ENCODE assay signal across 19 mouse cellular contexts in genomic region chr4:153951692-153952091, GRCm38 (mm10). TPM values are rescaled to one million over a fixed set of nuclear protein-coding genes. Genes with fewer than 3 reads are reported as not detected.
DNase-seq lines count a peak whose midpoint lies in the region; ATAC-seq and TF ChIP-seq lines count a peak whose summit lies in the region.
"Had no signal": no experiment of that assay in that cellular context is flagged by ENCODE, and none has a peak within 500 bp of the region (broad histone marks: within the 10 kb centered on the region; RNA-seq: fewer than 3 reads in every experiment).

No protein-coding gene starts in this region.

- TF ChIP-seq POLR2A in brain, embryonic 14.5 days (IDR thresholded peaks at IDR 0.05; ENCODE audit: borderline replicate concordance, extremely low read depth, insufficient read depth, insufficient read length, poor library complexity, severe bottlenecking), result no peak

- peak; percentile 49 for ATAC-seq in midbrain, embryonic 11.5 days (ENCODE audit: low FRiP score)
- no peak for ATAC-seq in midbrain, postnatal 0 days (ENCODE audit: low FRiP score)
- ATAC-seq in forebrain, embryonic 16.5 days, result peak; percentile 34; the same call in 1 of the 2 replicates
- ATAC-seq: CD4-positive, CD25-positive, alpha-beta regulatory T cell, adult 4 months; intestine, postnatal 0 days; liver, postnatal 0 days had no signal

- WGBS in midbrain, embryonic 11.5 days, result 46% methylated on average over 5 of the region's 5 CpGs
- WGBS in midbrain, postnatal 0 days, result 18% methylated on average over 5 of the region's 5 CpGs
- 20% methylated on average over 5 of the region's 5 CpGs for WGBS in forebrain, embryonic 16.5 days

- no peak overlapping the region for H3K9ac ChIP-seq in midbrain, embryonic 11.5 days (ENCODE audit: low read length)
- H3K9ac ChIP-seq in midbrain, postnatal 0 days (replicated peaks; ENCODE audit: low read length, poor library complexity, severe bottlenecking), result no peak overlapping the region
- no peak overlapping the region for H3K9ac ChIP-seq in forebrain, embryonic 16.5 days (replicated peaks; ENCODE audit: low read depth, low read length)
- H3K9ac ChIP-seq: limb, embryonic 15.5 days; liver, postnatal 0 days had no signal

- no peaks in the 10 kb centered on the region; the same call in 1 of the 2 replicates for H3K4me1 ChIP-seq in midbrain, embryonic 11.5 days (ENCODE audit: control insufficient read depth, insufficient read depth, low read length)
- no peaks in the 10 kb centered on the region for H3K4me1 ChIP-seq in midbrain, postnatal 0 days (ENCODE audit: insufficient read depth, low read length)
- H3K4me1 ChIP-seq in forebrain, embryonic 16.5 days (replicated peaks; ENCODE audit: control insufficient read depth, insufficient read depth, low read length), result peaks cover 10% of the 10 kb centered on the region; the same call in 1 of the 2 replicates

- no peaks in the 10 kb centered on the region for H3K27me3 ChIP-seq in midbrain, embryonic 11.5 days (ENCODE audit: control insufficient read depth, insufficient read depth, low read length)
- peaks cover 6% of the 10 kb centered on the region; the same call in 1 of the 2 replicates for H3K27me3 ChIP-seq in midbrain, postnatal 0 days (ENCODE audit: insufficient read depth, low read length)
- peaks cover 8% of the 10 kb centered on the region; the same call in 1 of the 2 replicates for H3K27me3 ChIP-seq in forebrain, embryonic 16.5 days (replicated peaks; ENCODE audit: control insufficient read depth, insufficient read depth, low read length)

- no peak overlapping the region for H3K4me2 ChIP-seq in midbrain, embryonic 11.5 days
- no peak overlapping the region for H3K4me2 ChIP-seq in midbrain, postnatal 0 days (ENCODE audit: low read depth, low read length, poor library complexity, severe bottlenecking)
- H3K4me2 ChIP-seq in forebrain, embryonic 16.5 days (ENCODE audit: low read length), result no peak overlapping the region
- H3K4me2 ChIP-seq: limb, embryonic 15.5 days had no signal

- no peaks in the 10 kb centered on the region for H3K9me3 ChIP-seq in midbrain, embryonic 11.5 days (ENCODE audit: control insufficient read depth, low read length)
- H3K9me3 ChIP-seq in midbrain, postnatal 0 days (ENCODE audit: low read length), result no peaks in the 10 kb centered on the region
- no peaks in the 10 kb centered on the region for H3K9me3 ChIP-seq in forebrain, embryonic 16.5 days (ENCODE audit: control insufficient read depth, low read length)
- H3K9me3 ChIP-seq: G1E; limb, embryonic 15.5 days had no signal

- H3K27ac ChIP-seq in midbrain, embryonic 11.5 days (ENCODE audit: low read depth, low read length), result no peak overlapping the region
- H3K27ac ChIP-seq in midbrain, postnatal 0 days (ENCODE audit: low read depth, low read length), result no peak overlapping the region
- peak overlapping the region; percentile 47; the same call in 1 of the 2 replicates for H3K27ac ChIP-seq in forebrain, embryonic 16.5 days (ENCODE audit: low read length)

- peak; percentile 26 for DNase-seq in embryo, embryonic 10.5 days (ENCODE audit: low spot score)
- DNase-seq in embryo, embryonic 10 days (ENCODE audit: low spot score), result no peak
- peak; percentile 53 for DNase-seq in midbrain, embryonic 11.5 days (ENCODE audit: low spot score, missing footprints)
- no peak for DNase-seq in midbrain, postnatal 0 days (ENCODE audit: low spot score)
- peak; percentile 61 for DNase-seq in brain, embryonic 14.5 days (ENCODE audit: low read depth)
- DNase-seq in spleen, postnatal 36 days (ENCODE audit: low spot score in 2 of 2), result no peak
- DNase-seq in adrenal gland, postnatal 14 days, result no peak
- DNase-seq: cerebellum, postnatal 10 days; gastrocnemius, postnatal 10 days; heart, adult 18-20 months; kidney, postnatal 36 days; layer of hippocampus, adult 9-11 months; liver, postnatal 0 days; thymus, postnatal 4 days had no signal

- no peaks in the 10 kb centered on the region for H3K36me3 ChIP-seq in midbrain, embryonic 11.5 days (ENCODE audit: control insufficient read depth, insufficient read depth, low read length)
- H3K36me3 ChIP-seq in midbrain, postnatal 0 days (ENCODE audit: insufficient read depth, low read length), result no peaks in the 10 kb centered on the region
- H3K36me3 ChIP-seq in forebrain, embryonic 16.5 days (ENCODE audit: control insufficient read depth, insufficient read depth), result no peaks in the 10 kb centered on the region
- H3K36me3 ChIP-seq: G1E; limb, embryonic 15.5 days had no signal

- no peak for TF ChIP-seq CTCF in midbrain, postnatal 0 days (IDR thresholded peaks at IDR 0.05)
- TF ChIP-seq CTCF in brain, embryonic 14.5 days (IDR thresholded peaks at IDR 0.05; ENCODE audit: borderline replicate concordance, extremely low read depth, insufficient read depth, insufficient read length), result no peak

- no peak overlapping the region for H3K4me3 ChIP-seq in midbrain, embryonic 11.5 days (ENCODE audit: low read depth, low read length)
- no peak overlapping the region for H3K4me3 ChIP-seq in midbrain, postnatal 0 days (ENCODE audit: low read depth, low read length)
- no peak overlapping the region for H3K4me3 ChIP-seq in forebrain, embryonic 16.5 days (replicated peaks; ENCODE audit: low read length)
- H3K4me3 ChIP-seq: limb, embryonic 15.5 days had no signal

RNA-seq across cellular contexts. Expression of gene A430005L14Rik, which starts 5.3 kb away (rescaled TPM):
- 124 and 128 TPM in 2 replicates for polyA plus RNA-seq in midbrain, embryonic 11.5 days (2014; fragmentation: Nextera tagmentation; extraction: Ambion mirVana)
- total RNA-seq in midbrain, postnatal 0 days (2014; rRNA removed), result 31.3 and 38.4 TPM in 2 replicates
- polyA plus RNA-seq in midbrain, postnatal 0 days (2015; fragmentation: Nextera tagmentation; extraction: Ambion mirVana), result 46.1 and 50.4 TPM in 2 replicates
- polyA plus RNA-seq in brain, embryonic 14.5 days (2012; rRNA removed), result 40.0 and 49.1 TPM in 2 replicates
- 62.1 and 66.1 TPM in 2 replicates for polyA plus RNA-seq in forebrain, embryonic 16.5 days (2015; fragmentation: Nextera tagmentation; extraction: Ambion mirVana)
- total RNA-seq in adrenal gland, postnatal 14 days (2021), result 19.4 and 19.5 TPM in 2 replicates

RNA-seq across cellular contexts. Expression of gene Dffb, which starts 23.2 kb away (rescaled TPM):
- 10.5 and 12.0 TPM in 2 replicates for polyA plus RNA-seq in midbrain, embryonic 11.5 days (2014; fragmentation: Nextera tagmentation; extraction: Ambion mirVana)
- total RNA-seq in midbrain, postnatal 0 days (2014; rRNA removed), result 19.8 and 20.8 TPM in 2 replicates
- 9.7 and 10.1 TPM in 2 replicates for polyA plus RNA-seq in midbrain, postnatal 0 days (2015; fragmentation: Nextera tagmentation; extraction: Ambion mirVana)
- 18.6 and 23.1 TPM in 2 replicates for polyA plus RNA-seq in brain, embryonic 14.5 days (2012; rRNA removed)
- polyA plus RNA-seq in forebrain, embryonic 16.5 days (2015; fragmentation: Nextera tagmentation; extraction: Ambion mirVana), result 12.3 and 13.1 TPM in 2 replicates
- 4.3 and 7.4 TPM in 2 replicates for total RNA-seq in adrenal gland, postnatal 14 days (2021)

RNA-seq across cellular contexts. Expression of gene Cep104, which starts 23.3 kb away (rescaled TPM):
- polyA plus RNA-seq in midbrain, embryonic 11.5 days (2014; fragmentation: Nextera tagmentation; extraction: Ambion mirVana), result 18.7 and 19.0 TPM in 2 replicates
- total RNA-seq in midbrain, postnatal 0 days (2014; rRNA removed), result 9.6 and 11.6 TPM in 2 replicates
- polyA plus RNA-seq in midbrain, postnatal 0 days (2015; fragmentation: Nextera tagmentation; extraction: Ambion mirVana), result 11.7 and 12.0 TPM in 2 replicates
- 14.3 and 19.1 TPM in 2 replicates for polyA plus RNA-seq in brain, embryonic 14.5 days (2012; rRNA removed)
- 21.1 and 23.5 TPM in 2 replicates for polyA plus RNA-seq in forebrain, embryonic 16.5 days (2015; fragmentation: Nextera tagmentation; extraction: Ambion mirVana)
- total RNA-seq in adrenal gland, postnatal 14 days (2021), result 22.3 and 24.8 TPM in 2 replicates

RNA-seq across cellular contexts. Expression of gene Lrrc47, which starts 59.8 kb away (rescaled TPM):
- polyA plus RNA-seq in midbrain, embryonic 11.5 days (2014; fragmentation: Nextera tagmentation; extraction: Ambion mirVana), result 10.9 and 13.7 TPM in 2 replicates
- total RNA-seq in midbrain, postnatal 0 days (2014; rRNA removed), result 24.9 and 28.1 TPM in 2 replicates
- 15.8 and 22.6 TPM in 2 replicates for polyA plus RNA-seq in midbrain, postnatal 0 days (2015; fragmentation: Nextera tagmentation; extraction: Ambion mirVana)
- polyA plus RNA-seq in brain, embryonic 14.5 days (2012; rRNA removed), result 69.7 and 72.3 TPM in 2 replicates
- polyA plus RNA-seq in forebrain, embryonic 16.5 days (2015; fragmentation: Nextera tagmentation; extraction: Ambion mirVana), result 22.2 and 25.4 TPM in 2 replicates
- 39.8 and 44.3 TPM in 2 replicates for total RNA-seq in adrenal gland, postnatal 14 days (2021)

Comparison
In these comparisons a context has a peak if more than half of its experiments do, and no peak if none do; other contexts are left out.
1. DNase-seq: peak in embryo, embryonic 10.5 days (single experiment), midbrain, embryonic 11.5 days (single experiment) and brain, embryonic 14.5 days (single experiment); none in embryo, embryonic 10 days (single experiment), midbrain, postnatal 0 days (single experiment), spleen, postnatal 36 days (0 of 2) and adrenal gland, postnatal 14 days (single experiment).